In genomic region chr13:83955701-83956100, GRCm38 (mm10) we compare ENCODE assay signal across 14 mouse cellular contexts.
"Had no signal": no experiment of that assay in that cellular context is flagged by ENCODE, and none has a peak within 500 bp of the region (broad histone marks: within the 10 kb centered on the region; RNA-seq: fewer than 3 reads in every experiment).

No protein-coding gene starts in this region.

- H3K36me3 ChIP-seq: kidney, embryonic 15.5 days; liver, embryonic 13.5 days; midbrain, embryonic 12.5 days; neural tube, embryonic 12.5 days; neural tube, embryonic 15.5 days had no signal

- H3K4me3 ChIP-seq: kidney, embryonic 15.5 days; left cerebral cortex, adult 2 months; liver, embryonic 13.5 days; midbrain, embryonic 12.5 days; neural tube, embryonic 12.5 days; neural tube, embryonic 15.5 days had no signal

- H3K9ac ChIP-seq: kidney, embryonic 15.5 days; liver, embryonic 13.5 days; midbrain, embryonic 12.5 days; neural tube, embryonic 12.5 days; neural tube, embryonic 15.5 days had no signal

- H3K4me1 ChIP-seq: kidney, embryonic 15.5 days; liver, embryonic 13.5 days; neural tube, embryonic 12.5 days; neural tube, embryonic 15.5 days had no signal

- H3K9me3 ChIP-seq: kidney, embryonic 15.5 days; liver, embryonic 13.5 days; neural tube, embryonic 12.5 days had no signal

- DNase-seq: kidney, postnatal 10 days; kidney, postnatal 36 days; layer of hippocampus, postnatal 36 days; liver, embryonic 13.5 days; lung, adult 2 months; lung, postnatal 14 days; lung, postnatal 4 days; thymus, adult 18-20 months; thymus, postnatal 36 days had no signal

- H3K27ac ChIP-seq: kidney, embryonic 15.5 days; left cerebral cortex, adult 2 months; liver, embryonic 13.5 days; midbrain, embryonic 12.5 days; neural tube, embryonic 12.5 days; neural tube, embryonic 15.5 days had no signal

- H3K4me2 ChIP-seq: kidney, embryonic 15.5 days; liver, embryonic 13.5 days; midbrain, embryonic 12.5 days; neural tube, embryonic 12.5 days; neural tube, embryonic 15.5 days had no signal

- H3K27me3 ChIP-seq: kidney, embryonic 15.5 days; liver, embryonic 13.5 days; midbrain, embryonic 12.5 days; neural tube, embryonic 12.5 days; neural tube, embryonic 15.5 days had no signal
